Comparison of ENCODE assay signal across 11 mouse cellular contexts in the genomic region with DNA sequence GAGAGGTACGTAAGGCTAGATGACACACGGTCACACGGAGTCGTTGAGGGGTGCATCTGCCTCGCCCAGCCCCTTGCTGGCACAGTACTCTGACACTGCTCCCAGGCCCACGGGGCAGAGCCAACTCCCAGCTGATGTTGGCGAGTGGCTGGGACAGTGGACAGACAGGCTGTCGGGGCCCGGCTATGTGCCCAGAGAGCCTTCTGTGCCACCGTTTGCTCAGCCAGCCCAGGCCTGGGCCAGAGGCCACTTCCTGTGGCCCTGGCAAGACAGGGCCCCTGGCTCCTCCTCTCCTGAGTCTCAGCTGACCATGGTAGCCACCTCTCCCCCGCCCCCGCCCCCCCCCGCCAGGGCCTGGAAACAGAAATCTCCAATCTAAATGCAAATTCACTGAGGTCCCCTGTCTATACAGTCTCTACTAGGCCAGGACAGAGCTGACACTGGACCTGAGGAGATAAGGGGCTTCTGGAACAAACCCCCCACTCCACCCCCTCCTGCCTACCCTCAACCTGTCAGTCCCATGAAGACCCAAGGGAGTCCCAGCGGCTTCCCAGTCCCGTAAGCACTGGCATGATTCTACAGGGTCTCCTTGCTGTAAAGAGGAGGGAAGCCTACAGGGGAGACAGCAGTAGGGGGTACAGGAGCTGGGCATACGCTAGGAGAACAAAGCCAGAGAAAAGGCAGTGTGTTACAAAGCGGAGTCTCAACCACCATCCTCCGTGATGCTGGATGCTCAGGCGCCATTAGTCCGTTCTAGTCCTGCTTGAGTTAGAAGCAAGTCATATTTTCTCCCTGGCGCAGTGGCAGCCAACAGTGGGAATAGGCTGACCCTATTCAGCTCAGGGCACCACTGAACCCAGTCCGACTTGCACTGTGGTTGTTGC. TPM values are rescaled to one million over a fixed set of nuclear protein-coding genes. Genes with fewer than 3 reads are reported as not detected.
DNase-seq lines count a peak whose midpoint lies in the region; ATAC-seq lines count a peak whose summit lies in the region.
"Had no signal": no experiment of that assay in that cellular context is flagged by ENCODE, and none has a peak within 500 bp of the region (broad histone marks: within the 10 kb centered on the region; RNA-seq: fewer than 3 reads in every experiment).

No protein-coding gene starts in this region.

- H3K4me2 ChIP-seq in hindbrain, embryonic 16.5 days (ENCODE audit: low read length) = no peak overlapping the region

- 52% methylated on average over 22 of the region's 22 CpGs for WGBS in hindbrain, embryonic 16.5 days

- no peaks in the 10 kb centered on the region for H3K9me3 ChIP-seq in hindbrain, embryonic 16.5 days (ENCODE audit: control insufficient read depth, low read length)

- H3K27me3 ChIP-seq in hindbrain, embryonic 16.5 days (replicated peaks; ENCODE audit: control insufficient read depth, insufficient read depth, low read length) = no peaks in the 10 kb centered on the region; the same call in 1 of the 2 replicates

- ATAC-seq in hindbrain, embryonic 16.5 days = peak; percentile 78

- peak overlapping the region; percentile 8; the same call in 1 of the 2 replicates for H3K27ac ChIP-seq in hindbrain, embryonic 16.5 days (ENCODE audit: low read depth, low read length)
- H3K27ac ChIP-seq: liver, embryonic 14.5 days had no signal

- no peak overlapping the region for H3K4me3 ChIP-seq in hindbrain, embryonic 16.5 days (ENCODE audit: low read length)

- H3K36me3 ChIP-seq in hindbrain, embryonic 16.5 days (ENCODE audit: control insufficient read depth, insufficient read depth, low read length) = no peaks in the 10 kb centered on the region

- no peak overlapping the region for H3K9ac ChIP-seq in hindbrain, embryonic 16.5 days (ENCODE audit: low read depth, low read length)
- H3K9ac ChIP-seq: liver, embryonic 14.5 days had no signal

- peak; percentile 61 to 68 for DNase-seq in right cerebral cortex, postnatal 10 days (ENCODE audit: low spot score in 2 of 2)
- DNase-seq in right cerebral cortex, postnatal 14 days = no peak
- peak; percentile 96 to 98 for DNase-seq in cerebellum, postnatal 10 days
- DNase-seq in thymus, postnatal 4 days = no peak
- no peak for DNase-seq in kidney, adult 8-10 months
- no peak for DNase-seq in spleen, adult 12 weeks (ENCODE audit: low spot score)
- DNase-seq: right cerebral cortex, postnatal 25 days had no signal

- H3K4me1 ChIP-seq in hindbrain, embryonic 16.5 days (ENCODE audit: control insufficient read depth, insufficient read depth, low read depth, low read length) = peaks cover 3% of the 10 kb centered on the region; the same call in 1 of the 2 replicates

RNA-seq across cellular contexts. Expression of a gene that starts 24.7 kb away (rescaled TPM):
- polyA plus RNA-seq in hindbrain, embryonic 16.5 days (2015; fragmentation: Nextera tagmentation; extraction: Ambion mirVana) = 7.6 and 8.0 TPM in 2 replicates
- polyA plus RNA-seq: heart, embryonic 16.5 days; large intestine, adult 2 months had no signal

RNA-seq across cellular contexts. Expression of a gene that starts 48.7 kb away (rescaled TPM):
- polyA plus RNA-seq in hindbrain, embryonic 16.5 days (2015; fragmentation: Nextera tagmentation; extraction: Ambion mirVana) = 28.6 and 32.1 TPM in 2 replicates

Comparison
In these comparisons a context has a peak if more than half of its experiments do, and no peak if none do; other contexts are left out.
1. DNase-seq: peak in right cerebral cortex, postnatal 10 days (2 of 2) and cerebellum, postnatal 10 days (2 of 2); none in right cerebral cortex, postnatal 14 days (single experiment), thymus, postnatal 4 days (single experiment), kidney, adult 8-10 months (0 of 2) and spleen, adult 12 weeks (single experiment).